Comparison of ENCODE assay signal across 11 mouse cellular contexts in genomic region chr12:4386077-4386719, GRCm38 (mm10).
DNase-seq lines count a peak whose midpoint lies in the region; ATAC-seq lines count a peak whose summit lies in the region.
"Had no signal": no experiment of that assay in that cellular context is flagged by ENCODE, and none has a peak within 500 bp of the region (broad histone marks: within the 10 kb centered on the region; RNA-seq: fewer than 3 reads in every experiment).

No protein-coding gene starts in this region.

- no peak overlapping the region for H3K27ac ChIP-seq in embryonic facial prominence, embryonic 14.5 days (replicated peaks; ENCODE audit: low read depth, low read length)
- H3K27ac ChIP-seq in embryonic facial prominence, embryonic 10.5 days (replicated peaks): no peak overlapping the region
- H3K27ac ChIP-seq: midbrain, embryonic 12.5 days had no signal

- H3K9ac ChIP-seq in embryonic facial prominence, embryonic 14.5 days (ENCODE audit: low read depth, low read length): no peak overlapping the region
- H3K9ac ChIP-seq: midbrain, embryonic 12.5 days had no signal

- no peak overlapping the region for H3K4me2 ChIP-seq in embryonic facial prominence, embryonic 14.5 days (ENCODE audit: low read depth, low read length)
- H3K4me2 ChIP-seq: midbrain, embryonic 12.5 days had no signal

- H3K4me3 ChIP-seq in embryonic facial prominence, embryonic 14.5 days (ENCODE audit: low read depth, low read length): no peak overlapping the region
- H3K4me3 ChIP-seq in embryonic facial prominence, embryonic 10.5 days: no peak overlapping the region
- H3K4me3 ChIP-seq: erythroblast, embryonic 14.5 days; midbrain, embryonic 12.5 days had no signal

- peaks cover 10% of the 10 kb centered on the region for H3K4me1 ChIP-seq in embryonic facial prominence, embryonic 14.5 days (ENCODE audit: control insufficient read depth, insufficient read depth, low read length)
- peaks cover 1% of the 10 kb centered on the region; the same call in 1 of the 2 replicates for H3K4me1 ChIP-seq in embryonic facial prominence, embryonic 10.5 days
- H3K4me1 ChIP-seq: midbrain, embryonic 12.5 days had no signal

- peak; percentile 62 for DNase-seq in embryonic facial prominence, embryonic 14.5 days (ENCODE audit: low spot score)
- no peak for DNase-seq in embryonic facial prominence, embryonic 10.5 days (ENCODE audit: low spot score)
- peak; percentile 71 for DNase-seq in 416B (ENCODE audit: low read depth)
- DNase-seq in gastrocnemius, postnatal 14 days: peak; percentile 76
- DNase-seq in kidney, postnatal 4 days: peak; percentile 53 to 58
- DNase-seq in neural tube, embryonic 10.5 days (ENCODE audit: extremely low spot score, low spot score): no peak
- DNase-seq: cerebellum, adult 9-10 months had no signal

- intact Hi-C loops in gastrocnemius, postnatal 14 days (cut with DNase I; ENCODE audit: low total_unique reads): no loop called here

- ATAC-seq in embryonic facial prominence, embryonic 14.5 days (ENCODE audit: low read depth): no peak
- ATAC-seq in granulocyte monocyte progenitor cell, adult 5-6 weeks (replicated peaks; ENCODE audit: poor library complexity, severe bottlenecking): no peak
- ATAC-seq in megakaryocyte, adult 5-6 weeks (ENCODE audit: poor library complexity, severe bottlenecking): no peak

- H3K36me3 ChIP-seq in embryonic facial prominence, embryonic 14.5 days (ENCODE audit: control insufficient read depth, insufficient read depth, low read length): no peaks in the 10 kb centered on the region
- no peaks in the 10 kb centered on the region for H3K36me3 ChIP-seq in embryonic facial prominence, embryonic 10.5 days (replicated peaks)
- H3K36me3 ChIP-seq: midbrain, embryonic 12.5 days had no signal

- H3K9me3 ChIP-seq in embryonic facial prominence, embryonic 14.5 days (ENCODE audit: control insufficient read depth, low read length): no peaks in the 10 kb centered on the region
- no peaks in the 10 kb centered on the region for H3K9me3 ChIP-seq in embryonic facial prominence, embryonic 10.5 days
- H3K9me3 ChIP-seq: midbrain, embryonic 12.5 days had no signal

- no peaks in the 10 kb centered on the region for H3K27me3 ChIP-seq in embryonic facial prominence, embryonic 14.5 days (replicated peaks; ENCODE audit: control insufficient read depth, insufficient read depth, low read length)
- no peaks in the 10 kb centered on the region for H3K27me3 ChIP-seq in embryonic facial prominence, embryonic 10.5 days (replicated peaks; ENCODE audit: low read depth, poor library complexity, severe bottlenecking)
- H3K27me3 ChIP-seq: midbrain, embryonic 12.5 days had no signal

- WGBS in embryonic facial prominence, embryonic 14.5 days: 72% methylated on average over 3 of the region's 3 CpGs
- 93% methylated on average over 3 of the region's 3 CpGs for WGBS in embryonic facial prominence, embryonic 10.5 days

Comparison
In these comparisons a context has a peak if more than half of its experiments do, and no peak if none do; other contexts are left out.
1. DNase-seq: peak in embryonic facial prominence, embryonic 14.5 days (single experiment), 416B (single experiment), gastrocnemius, postnatal 14 days (single experiment) and kidney, postnatal 4 days (2 of 2); none in embryonic facial prominence, embryonic 10.5 days (single experiment) and neural tube, embryonic 10.5 days (single experiment).